Mouse (Mus musculus) cerebellum, postnatal 4 days (tissue): ENCODE measurements around the gene Vmn1r219.
"Not testable (repeated sequence)": the region's sequence is repeated elsewhere in the genome, so short reads cannot be mapped to it uniquely, and the experiment has no call there.

ENCODE experiments used
- DNase-seq, 2 experiments: peaks; one replicate each; pipeline ENCODE4 v3.0.0; 2022; ENCODE audit warnings: low spot score in 2 of 2, mixed read lengths in 1 of 2

The Vmn1r219 gene

GRCm38 (mm10) chr13:23159012-23159411 is at the start of gene Vmn1r219:
Gene Vmn1r219, plus strand, starts transcription at chr13:23159312.
- no peak for DNase-seq

- not testable (repeated sequence) for DNase-seq
These were observed 41.0 kb upstream of the Vmn1r219 start, which contains the start of gene Vmn1r217 for GRCm38 (mm10) chr13:23118126-23118525. Gene Vmn1r217, minus strand, starts transcription at chr13:23118226.

GRCm38 (mm10) chr13:23120611-23121010 is 38.5 kb upstream of the Vmn1r219 start:
- DNase-seq = no peak

GRCm38 (mm10) chr13:23133099-23133498 is 26.0 kb upstream of the Vmn1r219 start, which contains the start of gene Vmn1r218:
Gene Vmn1r218, plus strand, starts transcription at chr13:23133155.
- DNase-seq = no peak

- DNase-seq = no peak
These were observed 25.6 kb upstream of the Vmn1r219 start for GRCm38 (mm10) chr13:23133501-23133900.

- no peak for DNase-seq
These were observed 20.2 kb upstream of the Vmn1r219 start for GRCm38 (mm10) chr13:23138880-23139279.

- DNase-seq = no peak
These were observed 1.3 kb upstream of the Vmn1r219 start for GRCm38 (mm10) chr13:23157848-23158247.

- not testable (repeated sequence) for DNase-seq
These were observed 7.4 kb downstream of the Vmn1r219 start for GRCm38 (mm10) chr13:23166471-23166870.

- no peak for DNase-seq
These were observed 28.8 kb downstream of the Vmn1r219 start, which contains the start of gene Vmn1r220 for GRCm38 (mm10) chr13:23187875-23188274. Gene Vmn1r220, minus strand, starts transcription at chr13:23187975.

GRCm38 (mm10) chr13:23203885-23204284 is 44.8 kb downstream of the Vmn1r219 start:
- DNase-seq = not testable (repeated sequence)

GRCm38 (mm10) chr13:23213827-23214226 is 54.7 kb downstream of the Vmn1r219 start, which contains the start of gene Vmn1r221:
Gene Vmn1r221, plus strand, starts transcription at chr13:23214127.
- DNase-seq = not testable (repeated sequence)
